Mouse (Mus musculus) liver, adult 2 months (tissue): ENCODE data around the gene Syt2.

ENCODE experiments used
- CTCF ChIP-seq: fragments of 200-500 bp; IDR thresholded peaks from 2 replicates; pipeline ENCODE4 v1.5.1; 2011; ENCODE audit warnings: low read depth, low read length, control low read depth
- POLR2A ChIP-seq: fragments of 200-500 bp; IDR thresholded peaks from 2 replicates; pipeline ENCODE4 v1.6.1; 2011; ENCODE audit warnings: low read length, control low read depth; ENCODE audit not compliant: insufficient read depth; ENCODE audit errors: extremely low read depth

GRCm38 (mm10) chr1:134680617-134681016, 34.1 kb downstream of the Syt2 start:
- no peak for TF ChIP-seq POLR2A
- no peak for TF ChIP-seq CTCF
